Mouse (Mus musculus) hindbrain, postnatal 0 days (tissue): ENCODE measurements around the gene Tex261. TPM values are rescaled to one million over a fixed set of nuclear protein-coding genes. Genes with fewer than 3 reads are reported as not detected.

Experiments used
- ATAC-seq: fragments of 200-750 bp; cut with Nextera tagmentation; 2 replicates; pipeline ENCODE4 v1.8.0; 2017; ENCODE audit warnings: mild to moderate bottlenecking, moderate TSS enrichment, moderate library complexity
- DNase-seq: peaks from one replicate; pipeline ENCODE4 v3.0.0-alpha.2; 2015; ENCODE audit warnings: low spot score
- H3K27ac ChIP-seq: fragments of 300-500 bp; sonication (generic); 2 replicates; pipeline ENCODE4 v1.5.1; 2014; ENCODE audit warnings: mild to moderate bottlenecking
- H3K27me3 ChIP-seq: fragments of 300-500 bp; sonication (generic); 2 replicates; pipeline ENCODE4 v1.6.1; 2014; ENCODE audit warnings: low read length, mixed read lengths; ENCODE audit not compliant: insufficient read depth
- H3K36me3 ChIP-seq: fragments of 300-500 bp; sonication (generic); 2 replicates; pipeline ENCODE4 v1.6.1; 2014; ENCODE audit warnings: low read length, mixed read lengths; ENCODE audit not compliant: insufficient read depth
- H3K4me1 ChIP-seq: fragments of 300-500 bp; sonication (generic); 2 replicates; pipeline ENCODE4 v1.6.1; 2014; ENCODE audit warnings: antibody characterized with exemption, low read length, mixed read lengths; ENCODE audit not compliant: insufficient read depth
- H3K4me2 ChIP-seq: fragments of 300-500 bp; sonication (generic); 2 replicates; pipeline ENCODE4 v1.6.1; 2014; ENCODE audit warnings: low read depth, mild to moderate bottlenecking, low read length, moderate library complexity, mixed read lengths
- H3K4me3 ChIP-seq: fragments of 300-500 bp; sonication (generic); 2 replicates; pipeline ENCODE4 v1.5.1; 2014; ENCODE audit warnings: low read length
- H3K9ac ChIP-seq: fragments of 300-500 bp; sonication (generic); replicated peaks from 2 replicates; pipeline ENCODE4 v1.6.1; 2014; ENCODE audit warnings: mild to moderate bottlenecking, low read length, moderate library complexity, mixed read lengths
- H3K9me3 ChIP-seq: fragments of 300-500 bp; sonication (generic); 2 replicates; pipeline ENCODE4 v1.6.1; 2016; ENCODE audit warnings: low read length, mixed read lengths
- CTCF ChIP-seq: IDR thresholded peaks from 2 replicates; pipeline ENCODE4 v1.5.1; 2016; ENCODE audit warnings: antibody characterized with exemption, control low read depth, low read depth
- WGBS: fragments of 180-500 bp; shearing (Covaris S2); extraction: QIAGEN DNeasy Blood & Tissue Kit; methylation state at CpG from one replicate; pipeline ENCODE4 v1.1.7; 2014; 5-methylcytosine and 5-hydroxymethylcytosine counted together
- polyA plus RNA-seq: library from polyadenylated mRNA; unstranded; fragments of >200 nt; fragmentation: Nextera tagmentation; extraction: Ambion mirVana; gene quantifications from 2 replicates; pipeline ENCODE4 v1.2.1, GENCODE M21; 2015
- total RNA-seq: library from RNA; depleted of rRNA; stranded (reverse); fragments of >200 nt; gene quantifications from 2 replicates; pipeline ENCODE4 v1.2.3, GENCODE M21; 2014

The Tex261 gene
- total and polyA plus RNA-seq, 2 experiments from 2014 or later, result 56.6 to 81.1 TPM

DNA sequence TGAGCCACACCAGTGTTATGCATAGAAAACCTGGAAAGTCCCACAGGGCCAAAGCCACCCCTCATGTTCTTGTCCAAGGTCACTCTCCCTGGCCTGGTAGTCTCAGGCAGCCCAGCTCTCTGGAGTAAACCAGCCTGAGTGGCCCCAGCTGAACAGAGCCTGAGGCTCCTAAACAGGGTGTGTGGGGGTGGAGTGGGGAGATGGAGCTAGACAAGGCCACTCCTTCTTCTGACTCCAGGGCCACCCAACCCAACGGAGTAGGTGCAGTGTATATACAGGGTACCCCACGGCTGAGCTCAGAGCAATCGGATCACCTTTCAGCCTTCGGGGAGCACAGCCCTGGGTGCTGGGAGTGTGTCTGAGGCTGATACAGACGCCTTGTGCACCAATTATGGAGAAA, 31.5 kb downstream of the Tex261 start:
- no peak overlapping the region for H3K4me2 ChIP-seq
- H3K4me3 ChIP-seq, result no peak overlapping the region
- no peaks in the 10 kb centered on the region for H3K4me1 ChIP-seq
- no peak overlapping the region for H3K27ac ChIP-seq
- TF ChIP-seq CTCF, result no peak
- H3K9ac ChIP-seq, result no peak overlapping the region
- H3K27me3 ChIP-seq, result no peaks in the 10 kb centered on the region
- ATAC-seq (no peak), DNase-seq (no peak)
- no peaks in the 10 kb centered on the region for H3K36me3 ChIP-seq
- 78% methylated on average over 5 of the region's 5 CpGs for WGBS
- H3K9me3 ChIP-seq, result no peaks in the 10 kb centered on the region

DNA sequence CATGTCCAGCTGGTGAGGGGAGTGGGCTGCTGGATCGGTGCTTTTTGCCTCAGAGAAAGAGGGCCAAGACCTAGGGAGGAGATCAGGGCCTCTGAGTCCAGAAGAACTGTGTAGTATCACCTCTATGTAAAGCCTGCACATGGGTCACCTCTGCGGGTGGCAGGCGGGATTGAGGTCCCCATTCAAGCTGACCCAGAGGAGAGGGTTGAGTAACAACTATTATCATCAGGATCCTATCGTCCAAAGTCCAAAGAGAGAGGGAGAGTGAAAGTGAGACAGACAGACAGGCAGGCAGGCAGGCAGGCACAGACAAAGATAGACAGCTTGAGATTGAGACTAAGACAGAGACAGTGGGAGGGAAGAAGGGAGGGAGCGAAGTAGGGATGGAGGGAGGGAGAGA, 32.4 kb downstream of the Tex261 start:
- DNase-seq (no peak), ATAC-seq (no peak)
- Histone ChIP-seq H3K4me1 (no peaks in the 10 kb centered on the region), H3K27ac (no peak overlapping the region), H3K9ac (no peak overlapping the region), H3K9me3 (no peaks in the 10 kb centered on the region), H3K4me3 (no peak overlapping the region), H3K4me2 (no peak overlapping the region), H3K27me3 (no peaks in the 10 kb centered on the region), H3K36me3 (no peaks in the 10 kb centered on the region)
- WGBS, result 55% methylated on average over 5 of the region's 5 CpGs
- no peak for TF ChIP-seq CTCF

DNA sequence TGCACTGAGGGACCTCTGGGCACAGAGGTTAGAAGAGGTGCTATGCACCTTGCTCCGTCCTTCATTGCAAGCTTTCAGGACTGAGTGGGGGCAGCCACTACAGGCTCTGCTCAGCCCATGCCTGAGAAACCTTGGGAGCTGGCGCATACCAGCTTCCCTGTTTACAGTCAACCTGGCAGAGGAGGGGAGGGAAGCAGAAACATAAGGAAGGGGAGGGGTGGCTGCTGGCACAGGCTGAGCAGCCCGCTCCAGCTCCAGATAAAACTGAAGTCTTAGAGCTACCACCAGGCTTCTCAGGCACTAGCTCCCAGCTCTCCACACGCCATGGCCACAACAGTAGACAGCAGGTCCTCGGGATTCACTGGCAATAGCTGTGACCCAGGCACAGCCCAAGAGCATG, 32.9 kb downstream of the Tex261 start, which contains the start of gene Atp6v1b1:
Gene Atp6v1b1 (plus strand): TSS at position 230 of the 400 bp plus-strand sequence.
- ATAC-seq (no peak), DNase-seq (no peak)
- H3K27me3 ChIP-seq, result no peaks in the 10 kb centered on the region
- no peak within 1 kb of the TSS for H3K4me3 ChIP-seq
- H3K36me3 ChIP-seq, result no peaks in the 10 kb centered on the region
- no peak within 1 kb of the TSS for H3K4me2 ChIP-seq
- H3K4me1 ChIP-seq, result no peaks in the 10 kb centered on the region
- TF ChIP-seq CTCF, result no peak
- no peak within 1 kb of the TSS for H3K9ac ChIP-seq
- no peaks in the 10 kb centered on the region for H3K9me3 ChIP-seq
- WGBS, result 40% methylated on average over 5 of the region's 5 CpGs
- H3K27ac ChIP-seq, result no peak within 1 kb of the TSS

DNA sequence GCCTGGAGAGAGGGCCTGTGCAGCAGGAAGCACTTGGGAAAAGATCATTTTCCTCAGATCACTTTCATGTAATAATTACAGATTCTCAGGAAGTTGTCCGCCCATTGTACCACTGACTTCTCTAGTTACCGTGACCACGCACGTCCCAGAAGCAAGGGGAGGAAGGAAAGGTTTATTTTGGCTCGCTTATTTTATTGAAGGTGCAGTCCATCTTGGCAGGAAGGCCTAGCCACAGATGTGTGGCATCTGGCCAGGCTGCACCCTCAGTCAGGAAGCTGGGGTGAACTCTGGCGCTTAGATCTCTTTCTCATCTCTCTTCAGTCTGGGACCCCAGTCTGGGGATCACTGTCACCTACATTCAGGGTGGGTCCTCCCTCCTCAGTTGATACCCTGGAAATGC, 37.0 kb downstream of the Tex261 start:
- Histone ChIP-seq H3K36me3 (no peaks in the 10 kb centered on the region), H3K4me3 (no peak overlapping the region), H3K27me3 (no peaks in the 10 kb centered on the region), H3K27ac (no peak overlapping the region), H3K4me2 (no peak overlapping the region), H3K9ac (no peak overlapping the region), H3K4me1 (no peaks in the 10 kb centered on the region), H3K9me3 (no peaks in the 10 kb centered on the region)
- no peak for DNase-seq
- ATAC-seq, result no peak
- WGBS, result 74% methylated on average over 6 of the region's 6 CpGs
- no peak for TF ChIP-seq CTCF

DNA sequence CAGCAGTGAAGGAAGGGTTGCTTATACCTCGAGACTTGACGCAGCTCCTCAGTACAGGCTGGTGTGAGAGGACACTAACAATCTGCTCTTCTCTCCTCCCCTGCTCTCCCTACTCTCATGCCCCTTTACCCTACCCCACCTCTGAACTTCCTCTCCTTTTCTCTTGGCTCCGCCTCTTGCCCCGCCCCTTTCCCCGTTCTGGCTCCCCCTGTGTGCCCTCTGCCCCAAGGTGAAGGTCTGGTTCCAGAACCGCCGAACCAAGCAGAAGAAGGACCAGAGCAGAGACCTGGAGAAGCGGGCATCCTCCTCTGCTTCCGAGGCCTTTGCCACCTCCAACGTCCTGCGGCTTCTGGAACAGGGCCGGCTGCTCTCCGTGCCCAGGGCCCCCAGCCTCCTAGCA, 38.3 kb downstream of the Tex261 start:
- WGBS, result 44% methylated on average over 13 of the region's 13 CpGs
- TF ChIP-seq CTCF, result no peak
- ATAC-seq (no peak), DNase-seq (no peak)
- Histone ChIP-seq H3K9ac (no peak overlapping the region), H3K4me2 (no peak overlapping the region), H3K4me3 (no peak overlapping the region), H3K9me3 (no peaks in the 10 kb centered on the region), H3K4me1 (no peaks in the 10 kb centered on the region), H3K27ac (no peak overlapping the region), H3K27me3 (no peaks in the 10 kb centered on the region), H3K36me3 (no peaks in the 10 kb centered on the region)

DNA sequence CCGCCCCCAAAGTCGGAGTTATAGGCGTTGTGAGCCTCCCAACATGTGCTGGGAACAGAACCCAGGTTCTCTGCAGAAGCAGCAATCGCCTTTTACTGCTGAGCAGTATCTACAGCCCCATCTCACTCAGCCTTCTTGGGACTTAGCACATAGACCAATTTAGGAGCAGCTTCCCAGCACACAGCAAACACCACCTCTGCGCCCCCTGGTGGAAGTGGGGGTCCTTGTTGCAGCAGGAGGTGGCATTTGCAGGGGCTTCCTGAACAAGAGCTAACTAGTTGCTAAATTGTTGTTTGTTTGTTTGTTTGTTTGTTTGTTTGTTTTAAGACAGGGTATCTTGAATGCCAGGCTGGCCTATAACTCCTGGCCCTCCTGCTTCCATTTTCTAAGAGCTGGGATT, 44.5 kb downstream of the Tex261 start:
- 30% methylated on average over 5 of the region's 5 CpGs for WGBS
- Histone ChIP-seq H3K9ac (no peak overlapping the region), H3K36me3 (no peaks in the 10 kb centered on the region), H3K4me1 (no peaks in the 10 kb centered on the region), H3K4me2 (no peak overlapping the region), H3K4me3 (no peak overlapping the region), H3K9me3 (no peaks in the 10 kb centered on the region), H3K27ac (no peak overlapping the region), H3K27me3 (0 out of 2 replicates have a peak, but pooled peaks cover 11% of the 10 kb centered on the region)
- peak; percentile 75 for TF ChIP-seq CTCF
- ATAC-seq (no peak), DNase-seq (peak; percentile 62)

- Histone ChIP-seq H3K36me3 (no peaks in the 10 kb centered on the region), H3K4me1 (no peaks in the 10 kb centered on the region), H3K4me2 (no peak overlapping the region), H3K9ac (no peak overlapping the region), H3K27me3 (0 out of 2 replicates have a peak, but pooled peaks cover 16% of the 10 kb centered on the region), H3K27ac (no peak overlapping the region), H3K9me3 (no peaks in the 10 kb centered on the region), H3K4me3 (no peak overlapping the region)
- no peak for ATAC-seq
- no peak for TF ChIP-seq CTCF
- DNase-seq, result no peak
- WGBS, result 71% methylated on average over 14 of the region's 14 CpGs
These were observed 46.2 kb downstream of the Tex261 start for GRCm38 (mm10) chr6:83729350-83729970.
